Mouse (Mus musculus) bone marrow macrophage, adult 2 months (primary cell): ENCODE measurements around the gene Scamp1. TPM values are rescaled to one million over a fixed set of nuclear protein-coding genes. Genes with fewer than 3 reads are reported as not detected.
"Not testable (repeated sequence)": the region's sequence is repeated elsewhere in the genome, so short reads cannot be mapped to it uniquely, and the experiment has no call there.

Experiments
- H3K27ac ChIP-seq: 2 replicates; pipeline ENCODE4 v1.5.1; 2012; ENCODE audit warnings: low read depth, low read length; ENCODE audit not compliant: insufficient read depth
- H3K4me1 ChIP-seq: 2 replicates; pipeline ENCODE4 v1.6.1; 2012; ENCODE audit warnings: low read length; ENCODE audit not compliant: control insufficient read depth, insufficient read depth
- H3K4me3 ChIP-seq: 2 replicates; pipeline ENCODE4 v1.5.1; 2012; ENCODE audit warnings: mild to moderate bottlenecking, low read length, moderate library complexity; ENCODE audit not compliant: insufficient read depth
- CTCF ChIP-seq: IDR thresholded peaks from 2 replicates; pipeline ENCODE4 v1.5.1; 2012; ENCODE audit warnings: low read depth, mild to moderate bottlenecking, low read length, moderate library complexity
- POLR2A ChIP-seq: IDR thresholded peaks from 2 replicates; pipeline ENCODE4 v1.6.1; 2012; ENCODE audit warnings: mild to moderate bottlenecking, low read depth, low read length, borderline replicate concordance
- polyA plus RNA-seq: library from polyadenylated mRNA; stranded (reverse); fragments of >200 nt; gene quantifications from 2 replicates; pipeline ENCODE4 v1.2.4, GENCODE M21; 2012; ENCODE audit not compliant: missing spikeins, insufficient read depth, insufficient read length

Scamp1 gene
- 25.9 and 28.0 TPM in 2 replicates for polyA plus RNA-seq

GRCm38 (mm10) chr13:94285281-94285871, at the start of gene Scamp1:
Gene Scamp1 (minus strand): TSS chr13:94285857.
- Histone ChIP-seq H3K27ac (peak within 1 kb of the TSS; percentile 58), H3K4me3 (peak within 1 kb of the TSS; percentile 81), H3K4me1 (peaks cover 19% of the 10 kb centered on the region)
- no peak for TF ChIP-seq POLR2A
- no peak for TF ChIP-seq CTCF

- Histone ChIP-seq H3K27ac (no peak overlapping the region), H3K4me3 (no peak overlapping the region), H3K4me1 (peaks cover 6% of the 10 kb centered on the region; the same call in 1 of the 2 replicates)
- no peak for TF ChIP-seq POLR2A
These were observed 44.8 kb upstream of the Scamp1 start for GRCm38 (mm10) chr13:94330392-94330979.

- H3K27ac ChIP-seq, H3K4me1 ChIP-seq, H3K4me3 ChIP-seq: not testable (repeated sequence)
These were observed 43.3 kb upstream of the Scamp1 start for GRCm38 (mm10) chr13:94329005-94329404.

- no peak overlapping the region for H3K4me3 ChIP-seq
- TF ChIP-seq POLR2A (no peak), CTCF (no peak)
- peaks cover 6% of the 10 kb centered on the region; the same call in 1 of the 2 replicates for H3K4me1 ChIP-seq
- H3K27ac ChIP-seq, result no peak overlapping the region
These were observed 42.4 kb upstream of the Scamp1 start for GRCm38 (mm10) chr13:94328063-94328462.

- TF ChIP-seq POLR2A (no peak), CTCF (no peak)
- peaks cover 12% of the 10 kb centered on the region for H3K4me1 ChIP-seq
- H3K4me3 ChIP-seq, result no peak overlapping the region
- no peak overlapping the region for H3K27ac ChIP-seq
These were observed 36.8 kb upstream of the Scamp1 start for GRCm38 (mm10) chr13:94322475-94322874.

GRCm38 (mm10) chr13:94321094-94321792, 35.6 kb upstream of the Scamp1 start:
- no peak overlapping the region for H3K27ac ChIP-seq

GRCm38 (mm10) chr13:94316975-94317511, 31.4 kb upstream of the Scamp1 start:
- TF ChIP-seq POLR2A, result no peak
- TF ChIP-seq CTCF, result no peak
- no peak overlapping the region for H3K27ac ChIP-seq
- no peak overlapping the region for H3K4me3 ChIP-seq
- H3K4me1 ChIP-seq, result peaks cover 4% of the 10 kb centered on the region

More at GRCm38 (mm10) chr13:94321094-94321792, 35.6 kb upstream of the Scamp1 start:
- Histone ChIP-seq H3K4me1 (peaks cover 12% of the 10 kb centered on the region), H3K4me3 (no peak overlapping the region)
- TF ChIP-seq POLR2A, result no peak

GRCm38 (mm10) chr13:94312812-94313211, 27.2 kb upstream of the Scamp1 start:
- H3K4me3 ChIP-seq, H3K27ac ChIP-seq, H3K4me1 ChIP-seq: not testable (repeated sequence)

- peaks cover 16% of the 10 kb centered on the region for H3K4me1 ChIP-seq
- no peak overlapping the region for H3K27ac ChIP-seq
- no peak overlapping the region for H3K4me3 ChIP-seq
- TF ChIP-seq POLR2A (no peak), CTCF (no peak)
These were observed 22.6 kb upstream of the Scamp1 start for GRCm38 (mm10) chr13:94308279-94308678.

- Histone ChIP-seq H3K4me1 (peaks cover 16% of the 10 kb centered on the region), H3K27ac (no peak overlapping the region), H3K4me3 (no peak overlapping the region)
- TF ChIP-seq CTCF (no peak), POLR2A (no peak)
These were observed 21.9 kb upstream of the Scamp1 start for GRCm38 (mm10) chr13:94307531-94307930.
